Comparison of ENCODE assay signal across 26 mouse cellular contexts in the genomic region with DNA sequence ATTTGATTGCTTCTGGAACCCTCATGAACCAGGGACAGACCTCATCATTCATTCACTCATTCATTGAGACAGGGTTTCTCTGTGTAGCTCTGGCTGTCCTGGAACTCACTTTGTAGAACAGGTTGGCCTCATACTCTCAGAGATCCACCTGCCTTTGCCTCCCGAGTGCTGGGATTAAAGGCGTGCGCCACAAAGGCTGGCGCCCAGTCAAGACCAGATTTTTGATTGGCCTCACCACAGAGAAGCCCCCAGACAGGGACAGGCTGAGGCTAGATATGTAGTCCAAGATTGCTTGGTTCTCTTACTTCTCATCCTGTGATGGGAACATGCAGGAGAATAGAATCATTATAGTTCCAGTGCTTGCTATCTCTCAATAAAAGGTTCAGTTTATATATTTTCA.
"Had no signal": no experiment of that assay in that cellular context is flagged by ENCODE, and none has a peak within 500 bp of the region (broad histone marks: within the 10 kb centered on the region; RNA-seq: fewer than 3 reads in every experiment).

No protein-coding gene starts in this region.

- DNase-seq: cerebellum, adult 2 months; cerebellum, adult 8-10 months; cerebellum, adult 9-11 months; cerebellum, postnatal 25 days; cerebellum, postnatal 36 days; embryo, embryonic 11 days; forebrain, postnatal 0 days; gastrocnemius, adult 2 months; gastrocnemius, postnatal 10 days; gastrocnemius, postnatal 14 days; gastrocnemius, postnatal 25 days; gastrocnemius, postnatal 36 days; heart, adult 18-20 months had no signal

- ATAC-seq: forebrain, embryonic 13.5 days; forebrain, embryonic 14.5 days; forebrain, embryonic 15.5 days; forebrain, embryonic 16.5 days; forebrain, postnatal 0 days had no signal

- H3K27ac ChIP-seq: embryonic facial prominence, embryonic 10.5 days; embryonic facial prominence, embryonic 12.5 days; embryonic facial prominence, embryonic 13.5 days; embryonic facial prominence, embryonic 15.5 days; forebrain, embryonic 10.5 days; forebrain, embryonic 12.5 days; forebrain, embryonic 13.5 days; forebrain, embryonic 15.5 days; gastrocnemius, adult 2 months; heart, adult 2 months; heart, embryonic 10.5 days had no signal

- H3K36me3 ChIP-seq: embryonic facial prominence, embryonic 10.5 days; embryonic facial prominence, embryonic 12.5 days; embryonic facial prominence, embryonic 13.5 days; embryonic facial prominence, embryonic 15.5 days; forebrain, embryonic 10.5 days; forebrain, embryonic 12.5 days; forebrain, embryonic 15.5 days; heart, embryonic 10.5 days had no signal

- H3K4me3 ChIP-seq: embryonic facial prominence, embryonic 10.5 days; embryonic facial prominence, embryonic 12.5 days; embryonic facial prominence, embryonic 13.5 days; embryonic facial prominence, embryonic 15.5 days; erythroblast, embryonic 14.5 days; forebrain, embryonic 10.5 days; forebrain, embryonic 12.5 days; forebrain, embryonic 13.5 days; forebrain, embryonic 15.5 days; gastrocnemius, adult 2 months; heart, adult 2 months; heart, embryonic 10.5 days had no signal
